Mouse (Mus musculus): Measurements from ENCODE around the gene Kif13a. TPM values are rescaled to one million over a fixed set of nuclear protein-coding genes. Genes with fewer than 3 reads are reported as not detected.

Gene Kif13a
- polyA plus RNA-seq, 1 experiment from 2014 or later: 21.0 TPM

GRCm38 (mm10) chr13:46883381-46883780 lies 46.3 kb downstream of the Kif13a start:
- Histone ChIP-seq H3K4me3 (replicated peaks) (no peak overlapping the region), H3K9me3 (replicated peaks) (no peaks in the 10 kb centered on the region), H3K27ac (replicated peaks) (0 out of 2 replicates have a peak overlapping the region, but pooled peaks have one; percentile 8), H3K36me3 (no peaks in the 10 kb centered on the region), H3K4me2 (replicated peaks) (no peak overlapping the region), H3K27me3 (no peaks in the 10 kb centered on the region), H3K4me1 (peaks cover 16% of the 10 kb centered on the region; the same call in 1 of the 2 replicates), H3K9ac (no peak overlapping the region)
- WGBS: 57% methylated on average over 10 of the region's 10 CpGs
- no peak for ATAC-seq (ENCODE audit: insufficient number of reproducible peaks, low FRiP score, low TSS enrichment, low read depth)

GRCm38 (mm10) chr13:46880736-46881135 lies 48.9 kb downstream of the Kif13a start:
- no peak overlapping the region for H3K9ac ChIP-seq
- 80% methylated on average over 14 of the region's 14 CpGs for WGBS
- H3K9me3 ChIP-seq (replicated peaks): no peaks in the 10 kb centered on the region
- H3K4me2 ChIP-seq (replicated peaks): no peak overlapping the region
- ATAC-seq (ENCODE audit: insufficient number of reproducible peaks, low FRiP score, low TSS enrichment, low read depth): no peak
- peaks cover 16% of the 10 kb centered on the region; the same call in 1 of the 2 replicates for H3K4me1 ChIP-seq
- H3K27me3 ChIP-seq: no peaks in the 10 kb centered on the region
- H3K4me3 ChIP-seq (replicated peaks): no peak overlapping the region
- H3K27ac ChIP-seq (replicated peaks): no peak overlapping the region
- no peaks in the 10 kb centered on the region for H3K36me3 ChIP-seq

- peaks cover 14% of the 10 kb centered on the region; the same call in 1 of the 2 replicates for H3K4me1 ChIP-seq
- WGBS: 66% methylated on average over 6 of the region's 6 CpGs
These were observed 49.4 kb downstream of the Kif13a start for GRCm38 (mm10) chr13:46880243-46880642.

GRCm38 (mm10) chr13:46877049-46877448 lies 52.6 kb downstream of the Kif13a start:
- WGBS: 84% methylated on average over 4 of the region's 4 CpGs
- no peaks in the 10 kb centered on the region for H3K27me3 ChIP-seq

More at GRCm38 (mm10) chr13:46880243-46880642, 49.4 kb downstream of the Kif13a start:
- no peak for ATAC-seq (ENCODE audit: insufficient number of reproducible peaks, low FRiP score, low TSS enrichment, low read depth)
- H3K27ac ChIP-seq (replicated peaks): no peak overlapping the region
- no peak overlapping the region for H3K4me2 ChIP-seq (replicated peaks)
- no peak overlapping the region for H3K4me3 ChIP-seq (replicated peaks)
- H3K27me3 ChIP-seq: no peaks in the 10 kb centered on the region
- no peaks in the 10 kb centered on the region for H3K9me3 ChIP-seq (replicated peaks)
- no peak overlapping the region for H3K9ac ChIP-seq
- H3K36me3 ChIP-seq: no peaks in the 10 kb centered on the region

GRCm38 (mm10) chr13:46875377-46875776 lies 54.3 kb downstream of the Kif13a start:
- H3K36me3 ChIP-seq: no peaks in the 10 kb centered on the region
- no peaks in the 10 kb centered on the region for H3K9me3 ChIP-seq (replicated peaks)
- 0 out of 2 replicates have a peak, but pooled peaks cover 10% of the 10 kb centered on the region for H3K4me1 ChIP-seq
- no peak for ATAC-seq (ENCODE audit: insufficient number of reproducible peaks, low FRiP score, low TSS enrichment, low read depth)
- H3K27ac ChIP-seq (replicated peaks): no peak overlapping the region
- H3K4me2 ChIP-seq (replicated peaks): no peak overlapping the region
- 56% methylated on average over 6 of the region's 6 CpGs for WGBS
- H3K9ac ChIP-seq: no peak overlapping the region
- no peaks in the 10 kb centered on the region for H3K27me3 ChIP-seq
- no peak overlapping the region for H3K4me3 ChIP-seq (replicated peaks)

More at GRCm38 (mm10) chr13:46877049-46877448, 52.6 kb downstream of the Kif13a start:
- no peak overlapping the region for H3K9ac ChIP-seq
- H3K36me3 ChIP-seq: no peaks in the 10 kb centered on the region
- 0 out of 2 replicates have a peak, but pooled peaks cover 2% of the 10 kb centered on the region for H3K4me1 ChIP-seq
- no peak for ATAC-seq (ENCODE audit: insufficient number of reproducible peaks, low FRiP score, low TSS enrichment, low read depth)
- H3K4me3 ChIP-seq (replicated peaks): no peak overlapping the region
- no peak overlapping the region for H3K27ac ChIP-seq (replicated peaks)
- H3K4me2 ChIP-seq (replicated peaks): no peak overlapping the region
- no peaks in the 10 kb centered on the region for H3K9me3 ChIP-seq (replicated peaks)

GRCm38 (mm10) chr13:46872732-46873131 lies 56.9 kb downstream of the Kif13a start:
- no peak for ATAC-seq (ENCODE audit: insufficient number of reproducible peaks, low FRiP score, low TSS enrichment, low read depth)
- H3K4me3 ChIP-seq (replicated peaks): no peak overlapping the region
- H3K4me1 ChIP-seq: 0 out of 2 replicates have a peak, but pooled peaks cover 13% of the 10 kb centered on the region
- 74% methylated on average over 11 of the region's 11 CpGs for whole genome bisulfite sequencing
- no peaks in the 10 kb centered on the region for H3K27me3 ChIP-seq
- no peaks in the 10 kb centered on the region for H3K36me3 ChIP-seq
- no peak overlapping the region for H3K9ac ChIP-seq
- H3K9me3 ChIP-seq (replicated peaks): no peaks in the 10 kb centered on the region
- no peak overlapping the region for H3K4me2 ChIP-seq (replicated peaks)
- no peak overlapping the region for H3K27ac ChIP-seq (replicated peaks)

- 75% methylated on average over 6 of the region's 6 CpGs for WGBS
- H3K27me3 ChIP-seq: no peaks in the 10 kb centered on the region
- H3K9ac ChIP-seq: no peak overlapping the region
- ATAC-seq (ENCODE audit: insufficient number of reproducible peaks, low FRiP score, low TSS enrichment, low read depth): no peak
- H3K4me3 ChIP-seq (replicated peaks): no peak overlapping the region
- no peak overlapping the region for H3K4me2 ChIP-seq (replicated peaks)
- no peak overlapping the region for H3K27ac ChIP-seq (replicated peaks)
- H3K9me3 ChIP-seq (replicated peaks): no peaks in the 10 kb centered on the region
- H3K4me1 ChIP-seq: 0 out of 2 replicates have a peak, but pooled peaks cover 13% of the 10 kb centered on the region
- no peaks in the 10 kb centered on the region for H3K36me3 ChIP-seq
These were observed 57.5 kb downstream of the Kif13a start for GRCm38 (mm10) chr13:46872194-46872593.

- Histone ChIP-seq H3K9ac (no peak overlapping the region), H3K36me3 (no peaks in the 10 kb centered on the region), H3K4me3 (replicated peaks) (no peak overlapping the region), H3K4me2 (replicated peaks) (no peak overlapping the region), H3K9me3 (replicated peaks) (no peaks in the 10 kb centered on the region), H3K27me3 (no peaks in the 10 kb centered on the region), H3K27ac (replicated peaks) (no peak overlapping the region), H3K4me1 (0 out of 2 replicates have a peak, but pooled peaks cover 10% of the 10 kb centered on the region)
- ATAC-seq (ENCODE audit: insufficient number of reproducible peaks, low FRiP score, low TSS enrichment, low read depth): no peak; the same call in 1 of the 2 replicates
- WGBS: 69% methylated on average over 13 of the region's 13 CpGs
These were observed 60.2 kb downstream of the Kif13a start for GRCm38 (mm10) chr13:46869464-46869863.

- H3K4me2 ChIP-seq (replicated peaks): no peak overlapping the region
These were observed 66.4 kb downstream of the Kif13a start for GRCm38 (mm10) chr13:46863169-46863748.

GRCm38 (mm10) chr13:46859876-46860275 lies 69.8 kb downstream of the Kif13a start:
- 88% methylated on average over 2 of the region's 2 CpGs for WGBS
- Histone ChIP-seq H3K36me3 (no peaks in the 10 kb centered on the region), H3K4me3 (replicated peaks) (no peak overlapping the region), H3K4me1 (no peaks in the 10 kb centered on the region), H3K27ac (replicated peaks) (no peak overlapping the region), H3K4me2 (replicated peaks) (no peak overlapping the region), H3K27me3 (no peaks in the 10 kb centered on the region), H3K9ac (no peak overlapping the region), H3K9me3 (replicated peaks) (no peaks in the 10 kb centered on the region)
- no peak for ATAC-seq (ENCODE audit: insufficient number of reproducible peaks, low FRiP score, low TSS enrichment, low read depth)

More at GRCm38 (mm10) chr13:46863169-46863748, 66.4 kb downstream of the Kif13a start:
- no peaks in the 10 kb centered on the region for H3K36me3 ChIP-seq
- no peak overlapping the region for H3K9ac ChIP-seq
- no peak for ATAC-seq (ENCODE audit: insufficient number of reproducible peaks, low FRiP score, low TSS enrichment, low read depth)
- no peak overlapping the region for H3K4me3 ChIP-seq (replicated peaks)
- H3K27ac ChIP-seq (replicated peaks): no peak overlapping the region
- H3K9me3 ChIP-seq (replicated peaks): no peaks in the 10 kb centered on the region
- WGBS: 85% methylated on average over 3 of the region's 3 CpGs
- no peaks in the 10 kb centered on the region for H3K4me1 ChIP-seq
- H3K27me3 ChIP-seq: no peaks in the 10 kb centered on the region

- Histone ChIP-seq H3K4me2 (replicated peaks) (no peak overlapping the region), H3K36me3 (no peaks in the 10 kb centered on the region), H3K4me3 (replicated peaks) (no peak overlapping the region), H3K27me3 (no peaks in the 10 kb centered on the region), H3K9ac (no peak overlapping the region), H3K27ac (replicated peaks) (no peak overlapping the region), H3K4me1 (no peaks in the 10 kb centered on the region), H3K9me3 (replicated peaks) (no peaks in the 10 kb centered on the region)
- 92% methylated on average over 2 of the region's 2 CpGs for WGBS
- no peak for ATAC-seq (ENCODE audit: insufficient number of reproducible peaks, low FRiP score, low TSS enrichment, low read depth)
These were observed 70.5 kb downstream of the Kif13a start for GRCm38 (mm10) chr13:46859173-46859572.

- no peak overlapping the region for H3K4me3 ChIP-seq (replicated peaks)
- H3K27me3 ChIP-seq: no peaks in the 10 kb centered on the region
- H3K4me2 ChIP-seq (replicated peaks): no peak overlapping the region
- H3K27ac ChIP-seq (replicated peaks): no peak overlapping the region
- H3K36me3 ChIP-seq: no peaks in the 10 kb centered on the region
- no peak for ATAC-seq (ENCODE audit: insufficient number of reproducible peaks, low FRiP score, low TSS enrichment, low read depth)
- no peaks in the 10 kb centered on the region for H3K9me3 ChIP-seq (replicated peaks)
- H3K4me1 ChIP-seq: no peaks in the 10 kb centered on the region
- 71% methylated on average over 8 of the region's 8 CpGs for WGBS
- no peak overlapping the region for H3K9ac ChIP-seq
These were observed 70.9 kb downstream of the Kif13a start for GRCm38 (mm10) chr13:46858835-46859152.
